Mouse (Mus musculus): ENCODE measurements at regions not wholly inside any gene's neighbourhood (a gene's known extent, or its start where the extent isn't known, plus 50 kb on each side); places are given as distances from the start of the nearest gene placed in this dataset.

GRCm38 (mm10) chr6:139154802-139155201 lies 347.0 kb downstream of the Rergl start:
- TF ChIP-seq E2F4 (IDR thresholded peaks at IDR 0.05; ENCODE audit: borderline replicate concordance, low read depth, low read length) (no peak), POLR2A (IDR thresholded peaks at IDR 0.05; ENCODE audit: control insufficient read depth in 1 of 2, insufficient read depth in 1 of 2, low read depth in 1 of 2, low read length in 2 of 2, poor library complexity in 1 of 2) (no peak), SIN3A (IDR thresholded peaks at IDR 0.05; ENCODE audit: low read length) (no peak), ZNF384 (IDR thresholded peaks at IDR 0.05; ENCODE audit: low read depth, low read length) (no peak), MYC (IDR thresholded peaks at IDR 0.05; ENCODE audit: low read depth, low read length) (no peak), MXI1 (IDR thresholded peaks at IDR 0.05; ENCODE audit: low read depth, low read length) (no peak), NRF1 (IDR thresholded peaks at IDR 0.05; ENCODE audit: insufficient read depth, low read depth, low read length, poor library complexity, severe bottlenecking) (no peak)
- no peak overlapping the region for H3K27ac ChIP-seq (ENCODE audit: control insufficient read depth, low read depth, low read length)
- H3K4me1 ChIP-seq (ENCODE audit: control insufficient read depth in 1 of 2, insufficient read depth in 2 of 2, low read length in 2 of 2): no peaks in the 10 kb centered on the region
- H3K27me3 ChIP-seq (ENCODE audit: control insufficient read depth in 1 of 2, insufficient read depth in 2 of 2, low read length in 2 of 2): no peaks in the 10 kb centered on the region
- no peak overlapping the region for H3K4me3 ChIP-seq (ENCODE audit: control insufficient read depth in 1 of 2, insufficient read depth in 1 of 2, low read depth in 2 of 2, low read length in 2 of 2)
- H3K79me2 ChIP-seq (ENCODE audit: control insufficient read depth, insufficient read depth, low read length, poor library complexity): no peaks in the 10 kb centered on the region
- H3K9ac ChIP-seq (ENCODE audit: control insufficient read depth, low read depth, low read length, poor library complexity, severe bottlenecking): no peak overlapping the region
- no peaks in the 10 kb centered on the region for H3K9me3 ChIP-seq (replicated peaks; ENCODE audit: insufficient read depth, low read length)
- no peaks in the 10 kb centered on the region for H3K36me3 ChIP-seq (ENCODE audit: control insufficient read depth in 1 of 2, insufficient read depth in 2 of 2, low read length in 2 of 2)
- DNase-seq (ENCODE audit: low read depth, low spot score): no peak

DNA sequence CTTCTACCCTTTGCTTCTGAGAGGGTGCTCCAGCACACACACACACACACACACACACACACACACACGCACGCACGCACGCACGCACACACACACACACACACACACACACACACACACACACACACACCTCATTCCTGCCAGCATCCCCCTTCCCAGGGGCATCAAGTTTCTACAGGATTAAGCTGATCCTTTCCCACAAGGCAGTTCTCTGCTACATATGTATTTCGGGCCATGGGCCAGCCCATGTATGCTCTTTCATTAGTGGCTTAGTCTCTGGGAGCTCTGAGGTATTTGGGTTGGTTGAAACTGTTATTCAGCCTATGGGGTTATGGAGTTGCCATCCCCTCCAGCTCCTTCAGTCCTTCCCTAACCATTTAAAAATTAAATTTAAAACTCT lies 366.1 kb downstream of the Rergl start:
- Histone ChIP-seq H3K4me1 (ENCODE audit: control insufficient read depth in 1 of 2, insufficient read depth in 2 of 2, low read length in 2 of 2) (no peaks in the 10 kb centered on the region), H3K27ac (ENCODE audit: control insufficient read depth, low read depth, low read length) (no peak overlapping the region), H3K9me3 (replicated peaks; ENCODE audit: insufficient read depth, low read length) (no peaks in the 10 kb centered on the region), H3K36me3 (ENCODE audit: control insufficient read depth in 1 of 2, insufficient read depth in 2 of 2, low read length in 2 of 2) (no peaks in the 10 kb centered on the region), H3K4me3 (ENCODE audit: control insufficient read depth in 1 of 2, insufficient read depth in 1 of 2, low read depth in 2 of 2, low read length in 2 of 2) (no peak overlapping the region), H3K9ac (ENCODE audit: control insufficient read depth, low read depth, low read length, poor library complexity, severe bottlenecking) (no peak overlapping the region), H3K27me3 (ENCODE audit: control insufficient read depth in 1 of 2, insufficient read depth in 2 of 2, low read length in 2 of 2) (no peaks in the 10 kb centered on the region), H3K79me2 (ENCODE audit: control insufficient read depth, insufficient read depth, low read length, poor library complexity) (no peaks in the 10 kb centered on the region)
- DNase-seq (ENCODE audit: low read depth, low spot score): no peak
- TF ChIP-seq MYC (IDR thresholded peaks at IDR 0.05; ENCODE audit: low read depth, low read length) (no peak), KAT2A (conservative IDR thresholded peaks at IDR 0.05; ENCODE audit: low read depth, low read length) (no peak), GABPA (IDR thresholded peaks at IDR 0.05; ENCODE audit: low read depth, low read length) (no peak), ZMIZ1 (IDR thresholded peaks at IDR 0.05; ENCODE audit: low read depth, low read length) (no peak), EP300 (IDR thresholded peaks at IDR 0.05; ENCODE audit: low read depth in 1 of 2, low read length in 2 of 2) (no peak), MAFK (IDR thresholded peaks at IDR 0.05; ENCODE audit: borderline replicate concordance, low read depth, low read length) (no peak), TAL1 (IDR thresholded peaks at IDR 0.05; ENCODE audit: low read length) (no peak), RCOR1 (IDR thresholded peaks at IDR 0.05; ENCODE audit: low read depth, low read length) (no peak)

GRCm38 (mm10) chr6:139132083-139132679 lies 369.6 kb downstream of the Rergl start:
- Histone ChIP-seq H3K9me3 (replicated peaks; ENCODE audit: insufficient read depth, low read length) (no peaks in the 10 kb centered on the region), H3K4me3 (ENCODE audit: control insufficient read depth in 1 of 2, insufficient read depth in 1 of 2, low read depth in 2 of 2, low read length in 2 of 2) (no peak overlapping the region), H3K9ac (ENCODE audit: control insufficient read depth, low read depth, low read length, poor library complexity, severe bottlenecking) (no peak overlapping the region), H3K27ac (ENCODE audit: control insufficient read depth, low read depth, low read length) (no peak overlapping the region), H3K4me1 (ENCODE audit: control insufficient read depth in 1 of 2, insufficient read depth in 2 of 2, low read length in 2 of 2) (no peaks in the 10 kb centered on the region), H3K27me3 (ENCODE audit: control insufficient read depth in 1 of 2, insufficient read depth in 2 of 2, low read length in 2 of 2) (no peaks in the 10 kb centered on the region), H3K79me2 (ENCODE audit: control insufficient read depth, insufficient read depth, low read length, poor library complexity) (no peaks in the 10 kb centered on the region), H3K36me3 (ENCODE audit: control insufficient read depth in 1 of 2, insufficient read depth in 2 of 2, low read length in 2 of 2) (no peaks in the 10 kb centered on the region)
- DNase-seq (ENCODE audit: low read depth, low spot score): no peak
- no peak for TF ChIP-seq MAFK (IDR thresholded peaks at IDR 0.05; ENCODE audit: borderline replicate concordance, low read depth, low read length)
- TF ChIP-seq BHLHE40 (IDR thresholded peaks at IDR 0.05; ENCODE audit: borderline replicate concordance, low read depth, low read length): no peak
- TF ChIP-seq NELFE (IDR thresholded peaks at IDR 0.05; ENCODE audit: low read depth, low read length): no peak
- TF ChIP-seq USF1 (IDR thresholded peaks at IDR 0.05; ENCODE audit: low read depth, low read length): no peak
- TF ChIP-seq UBTF (IDR thresholded peaks at IDR 0.05; ENCODE audit: borderline replicate concordance, insufficient read depth, low read depth, low read length): no peak
- TF ChIP-seq ELF1 (IDR thresholded peaks at IDR 0.05; ENCODE audit: low read depth, low read length): no peak
- no peak for TF ChIP-seq SIN3A (IDR thresholded peaks at IDR 0.05; ENCODE audit: low read length)
- no peak for TF ChIP-seq ETS1 (IDR thresholded peaks at IDR 0.05; ENCODE audit: low read depth, low read length)
- no peak for TF ChIP-seq ZC3H11A (IDR thresholded peaks at IDR 0.05; ENCODE audit: low read depth, low read length)
- no peak for TF ChIP-seq POLR2AphosphoS5 (IDR thresholded peaks at IDR 0.05; ENCODE audit: borderline replicate concordance, low read depth, low read length)
- TF ChIP-seq E2F4 (IDR thresholded peaks at IDR 0.05; ENCODE audit: borderline replicate concordance, low read depth, low read length): no peak
- TF ChIP-seq EP300 (IDR thresholded peaks at IDR 0.05; ENCODE audit: low read depth in 1 of 2, low read length in 2 of 2): no peak
- no peak for TF ChIP-seq SMC3 (IDR thresholded peaks at IDR 0.05; ENCODE audit: low read depth, low read length)
- TF ChIP-seq MAZ (IDR thresholded peaks at IDR 0.05; ENCODE audit: low read depth, low read length): no peak
- TF ChIP-seq ZNF384 (IDR thresholded peaks at IDR 0.05; ENCODE audit: low read depth, low read length): no peak
- no peak for TF ChIP-seq MYC (IDR thresholded peaks at IDR 0.05; ENCODE audit: low read depth, low read length)

Data from MEL (cell line).